Mouse (Mus musculus): ENCODE data around the gene Cend1.

GRCm38 (mm10) chr7:141439811-141440210, 10.5 kb upstream of the Cend1 start:
- TF ChIP-seq POLR2A (IDR thresholded peaks at IDR 0.05; ENCODE audit: extremely low read depth, insufficient read depth, low read length), result no peak
- no peak for TF ChIP-seq CTCF (IDR thresholded peaks at IDR 0.05; ENCODE audit: low read depth, low read length)

Data from liver, adult 2 months (tissue).